Comparison of ENCODE assay signal across 10 mouse cellular contexts in genomic region chr3:98067852-98068491, GRCm38 (mm10). TPM values are rescaled to one million over a fixed set of nuclear protein-coding genes. Genes with fewer than 3 reads are reported as not detected.
DNase-seq lines count a peak whose midpoint lies in the region; ATAC-seq lines count a peak whose summit lies in the region.
"Had no signal": no experiment of that assay in that cellular context is flagged by ENCODE, and none has a peak within 500 bp of the region (broad histone marks: within the 10 kb centered on the region; RNA-seq: fewer than 3 reads in every experiment).

No protein-coding gene starts in this region.

- peak overlapping the region; percentile 50; the same call in 1 of the 2 replicates for H3K27ac ChIP-seq in hindbrain, embryonic 10.5 days
- no peak overlapping the region for H3K27ac ChIP-seq in hindbrain, embryonic 12.5 days
- 0 out of 2 replicates have a peak overlapping the region, but pooled peaks have one; percentile 2 for H3K27ac ChIP-seq in neural tube, embryonic 13.5 days (replicated peaks)
- no peak overlapping the region for H3K27ac ChIP-seq in neural tube, embryonic 15.5 days (replicated peaks)
- H3K27ac ChIP-seq in intestine, embryonic 16.5 days (ENCODE audit: low read length): peak overlapping the region; percentile 42; the same call in 1 of the 2 replicates
- peak overlapping the region; percentile 66; the same call in 1 of the 2 replicates for H3K27ac ChIP-seq in stomach, embryonic 16.5 days (ENCODE audit: low read length)
- H3K27ac ChIP-seq: midbrain, embryonic 15.5 days had no signal

- H3K4me3 ChIP-seq in hindbrain, embryonic 10.5 days: no peak overlapping the region
- H3K4me3 ChIP-seq in hindbrain, embryonic 12.5 days: no peak overlapping the region
- H3K4me3 ChIP-seq in neural tube, embryonic 13.5 days: no peak overlapping the region
- no peak overlapping the region for H3K4me3 ChIP-seq in neural tube, embryonic 15.5 days (replicated peaks)
- no peak overlapping the region for H3K4me3 ChIP-seq in intestine, embryonic 16.5 days (ENCODE audit: low read length)
- no peak overlapping the region for H3K4me3 ChIP-seq in stomach, embryonic 16.5 days (replicated peaks; ENCODE audit: low read length)
- H3K4me3 ChIP-seq: midbrain, embryonic 15.5 days had no signal

- no peak for ATAC-seq in hindbrain, embryonic 12.5 days (ENCODE audit: low FRiP score)
- no peak for ATAC-seq in neural tube, embryonic 13.5 days (ENCODE audit: low read depth)
- no peak for ATAC-seq in neural tube, embryonic 15.5 days (ENCODE audit: low FRiP score)
- ATAC-seq in intestine, embryonic 16.5 days: no peak
- ATAC-seq in stomach, embryonic 16.5 days (ENCODE audit: insufficient read depth, low FRiP score): no peak
- ATAC-seq: midbrain, embryonic 15.5 days had no signal

- H3K9me3 ChIP-seq in hindbrain, embryonic 10.5 days: no peaks in the 10 kb centered on the region
- H3K9me3 ChIP-seq in hindbrain, embryonic 12.5 days (replicated peaks): no peaks in the 10 kb centered on the region
- H3K9me3 ChIP-seq in neural tube, embryonic 13.5 days: no peaks in the 10 kb centered on the region
- H3K9me3 ChIP-seq in neural tube, embryonic 15.5 days (replicated peaks): no peaks in the 10 kb centered on the region
- no peaks in the 10 kb centered on the region for H3K9me3 ChIP-seq in intestine, embryonic 16.5 days (ENCODE audit: control insufficient read depth, low read length)
- H3K9me3 ChIP-seq in stomach, embryonic 16.5 days (replicated peaks; ENCODE audit: control insufficient read depth, low read length): no peaks in the 10 kb centered on the region
- H3K9me3 ChIP-seq: midbrain, embryonic 15.5 days had no signal

- peaks cover 30% of the 10 kb centered on the region for H3K36me3 ChIP-seq in hindbrain, embryonic 10.5 days
- peaks cover 10% of the 10 kb centered on the region; the same call in 1 of the 2 replicates for H3K36me3 ChIP-seq in hindbrain, embryonic 12.5 days
- peaks cover 11% of the 10 kb centered on the region for H3K36me3 ChIP-seq in neural tube, embryonic 13.5 days
- no peaks in the 10 kb centered on the region for H3K36me3 ChIP-seq in neural tube, embryonic 15.5 days
- peaks cover 2% of the 10 kb centered on the region; the same call in 1 of the 2 replicates for H3K36me3 ChIP-seq in intestine, embryonic 16.5 days (ENCODE audit: control insufficient read depth, insufficient read depth, low read length)
- H3K36me3 ChIP-seq in stomach, embryonic 16.5 days (ENCODE audit: control insufficient read depth, insufficient read depth, low read length): 0 out of 2 replicates have a peak, but pooled peaks cover 7% of the 10 kb centered on the region
- H3K36me3 ChIP-seq: midbrain, embryonic 15.5 days had no signal

- DNase-seq in hindbrain, embryonic 10.5 days (ENCODE audit: low spot score): no peak
- no peak for DNase-seq in Muller cell, postnatal 12 days (ENCODE audit: inconsistent ontology term)
- DNase-seq in thymus, postnatal 14 days: no peak
- DNase-seq: cerebellum, adult 9-10 months had no signal

- 92% methylated on average over 12 of the region's 12 CpGs for WGBS in hindbrain, embryonic 10.5 days
- 91% methylated on average over 12 of the region's 12 CpGs for WGBS in hindbrain, embryonic 12.5 days
- 87% methylated on average over 12 of the region's 12 CpGs for WGBS in neural tube, embryonic 13.5 days
- WGBS in neural tube, embryonic 15.5 days: 78% methylated on average over 12 of the region's 12 CpGs
- 68% methylated on average over 12 of the region's 12 CpGs for WGBS in intestine, embryonic 16.5 days
- 68% methylated on average over 12 of the region's 12 CpGs for WGBS in stomach, embryonic 16.5 days

- no peak overlapping the region for H3K9ac ChIP-seq in hindbrain, embryonic 12.5 days
- no peak overlapping the region for H3K9ac ChIP-seq in neural tube, embryonic 13.5 days
- no peak overlapping the region for H3K9ac ChIP-seq in neural tube, embryonic 15.5 days (replicated peaks)
- no peak overlapping the region for H3K9ac ChIP-seq in intestine, embryonic 16.5 days (ENCODE audit: low read depth, low read length)
- no peak overlapping the region for H3K9ac ChIP-seq in stomach, embryonic 16.5 days (ENCODE audit: low read length)
- H3K9ac ChIP-seq: midbrain, embryonic 15.5 days had no signal

- H3K4me1 ChIP-seq in hindbrain, embryonic 10.5 days (replicated peaks): peaks cover 16% of the 10 kb centered on the region
- peaks cover 19% of the 10 kb centered on the region for H3K4me1 ChIP-seq in hindbrain, embryonic 12.5 days
- peaks cover 34% of the 10 kb centered on the region for H3K4me1 ChIP-seq in neural tube, embryonic 13.5 days (replicated peaks)
- H3K4me1 ChIP-seq in neural tube, embryonic 15.5 days: peaks cover 23% of the 10 kb centered on the region
- peaks cover 22% of the 10 kb centered on the region for H3K4me1 ChIP-seq in intestine, embryonic 16.5 days (ENCODE audit: control insufficient read depth, insufficient read depth, low read length)
- peaks cover 29% of the 10 kb centered on the region for H3K4me1 ChIP-seq in stomach, embryonic 16.5 days (ENCODE audit: control insufficient read depth, insufficient read depth, low read length)

- H3K4me2 ChIP-seq in hindbrain, embryonic 12.5 days (replicated peaks): no peak overlapping the region
- no peak overlapping the region for H3K4me2 ChIP-seq in neural tube, embryonic 13.5 days
- H3K4me2 ChIP-seq in neural tube, embryonic 15.5 days: no peak overlapping the region
- no peak overlapping the region for H3K4me2 ChIP-seq in intestine, embryonic 16.5 days (ENCODE audit: low read depth, low read length)
- no peak overlapping the region for H3K4me2 ChIP-seq in stomach, embryonic 16.5 days (ENCODE audit: low read depth, low read length)
- H3K4me2 ChIP-seq: midbrain, embryonic 15.5 days had no signal

- no peaks in the 10 kb centered on the region for H3K27me3 ChIP-seq in hindbrain, embryonic 10.5 days (ENCODE audit: insufficient read depth, poor library complexity, severe bottlenecking)
- no peaks in the 10 kb centered on the region for H3K27me3 ChIP-seq in hindbrain, embryonic 12.5 days
- no peaks in the 10 kb centered on the region for H3K27me3 ChIP-seq in neural tube, embryonic 13.5 days
- H3K27me3 ChIP-seq in neural tube, embryonic 15.5 days (replicated peaks): no peaks in the 10 kb centered on the region
- no peaks in the 10 kb centered on the region for H3K27me3 ChIP-seq in intestine, embryonic 16.5 days (replicated peaks; ENCODE audit: control insufficient read depth, insufficient read depth, low read length)
- no peaks in the 10 kb centered on the region for H3K27me3 ChIP-seq in stomach, embryonic 16.5 days (ENCODE audit: control insufficient read depth, insufficient read depth, low read length)
- H3K27me3 ChIP-seq: midbrain, embryonic 15.5 days had no signal

RNA-seq across cellular contexts. Expression of gene Notch2, which starts 54.6 kb away (rescaled TPM):
- polyA plus RNA-seq in hindbrain, embryonic 10.5 days (2016; fragmentation: Nextera tagmentation; extraction: Ambion mirVana): 15.6 and 18.0 TPM in 2 replicates
- 26.5 and 30.1 TPM in 2 replicates for polyA plus RNA-seq in hindbrain, embryonic 12.5 days (2016; fragmentation: Nextera tagmentation; extraction: Ambion mirVana)
- polyA plus RNA-seq in neural tube, embryonic 13.5 days (2015; fragmentation: Nextera tagmentation; extraction: Ambion mirVana): 11.2 and 14.1 TPM in 2 replicates
- polyA plus RNA-seq in neural tube, embryonic 15.5 days (2015; fragmentation: Nextera tagmentation; extraction: Ambion mirVana): 9.0 and 11.3 TPM in 2 replicates
- polyA plus RNA-seq in intestine, embryonic 16.5 days (2015; fragmentation: Nextera tagmentation; extraction: Ambion mirVana): 9.1 and 10.9 TPM in 2 replicates
- polyA plus RNA-seq in stomach, embryonic 16.5 days (2015; fragmentation: Nextera tagmentation; extraction: Ambion mirVana): 20.4 and 23.6 TPM in 2 replicates

Comparison
In these comparisons a context has a peak if more than half of its experiments do, and no peak if none do; other contexts are left out.
1. H3K27ac ChIP-seq: peak in hindbrain, embryonic 10.5 days (single experiment), neural tube, embryonic 13.5 days (single experiment), intestine, embryonic 16.5 days (single experiment) and stomach, embryonic 16.5 days (single experiment); none in hindbrain, embryonic 12.5 days (single experiment) and neural tube, embryonic 15.5 days (single experiment).